Mouse (Mus musculus): ENCODE results near the gene Sh2d1a. TPM values are rescaled to one million over a fixed set of nuclear protein-coding genes. Genes with fewer than 3 reads are reported as not detected.

The Sh2d1a gene
- total and polyA plus RNA-seq, 3 experiments = not detected

DNA sequence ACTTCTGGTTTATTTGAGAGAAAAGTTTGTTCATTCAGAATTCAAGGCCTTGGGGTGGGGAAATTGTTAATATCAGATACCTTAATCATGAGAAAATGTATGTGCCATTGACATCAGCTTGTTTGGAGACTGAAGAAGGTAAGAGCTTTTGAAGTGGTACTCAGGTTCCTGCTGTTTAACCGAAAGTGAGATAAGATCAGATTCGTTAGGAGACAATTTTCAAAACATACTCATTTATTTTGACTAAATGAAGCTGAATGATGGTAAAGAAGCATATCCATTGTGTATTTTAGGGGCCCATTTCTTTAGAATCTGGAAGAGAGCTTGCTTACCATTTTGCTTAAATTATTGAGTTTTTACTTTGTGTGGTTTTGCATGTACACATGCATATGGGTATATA is 8.9 kb downstream of the Sh2d1a start:
- H3K4me1 ChIP-seq (ENCODE audit: insufficient read depth, low read depth, low read length) = no peaks in the 10 kb centered on the region
- no peak for TF ChIP-seq CTCF (IDR thresholded peaks at IDR 0.05; ENCODE audit: low read depth, low read length)
- TF ChIP-seq TAL1 (conservative IDR thresholded peaks at IDR 0.05; ENCODE audit: low read depth, low read length) = no peak
- TF ChIP-seq POLR2AphosphoS5 (IDR thresholded peaks at IDR 0.05; ENCODE audit: insufficient replicate concordance, low read depth, low read length) = no peak
- no peak for TF ChIP-seq GATA1 (IDR thresholded peaks at IDR 0.05; ENCODE audit: borderline replicate concordance, low read length)
- TF ChIP-seq GATA2 (IDR thresholded peaks at IDR 0.05; ENCODE audit: borderline replicate concordance, low read depth, low read length) = no peak
- no peaks in the 10 kb centered on the region for H3K36me3 ChIP-seq (replicated peaks)
- H3K9me3 ChIP-seq (replicated peaks) = no peaks in the 10 kb centered on the region
- ATAC-seq (ENCODE audit: extremely low read depth, insufficient number of reproducible peaks, low FRiP score, poor library complexity, severe bottlenecking) = no peak
- peaks cover 3% of the 10 kb centered on the region for H3K27me3 ChIP-seq (ENCODE audit: insufficient read depth, low read length)
- no peak for DNase-seq (ENCODE audit: low spot score)
- no peak overlapping the region for H3K4me3 ChIP-seq (ENCODE audit: low read depth, low read length)

DNA sequence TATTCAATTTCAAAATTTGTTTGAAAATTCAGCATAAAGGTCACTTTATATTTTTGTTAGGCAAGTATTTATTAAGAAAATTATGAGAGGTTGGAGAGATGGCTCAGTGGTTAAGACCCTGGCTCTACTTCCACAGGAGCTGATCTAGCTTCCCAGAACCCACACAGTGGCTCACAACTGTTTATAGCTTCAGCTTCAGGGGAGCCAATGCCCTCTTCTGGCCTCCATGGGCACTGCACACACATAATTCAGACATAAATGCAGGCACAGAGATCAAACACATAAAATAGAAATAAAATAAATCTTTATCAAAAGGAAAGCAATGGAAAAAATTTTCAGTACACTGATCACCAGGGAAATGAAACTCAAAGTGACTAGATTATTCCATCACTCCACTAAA is 10.3 kb downstream of the Sh2d1a start:
- Histone ChIP-seq H3K4me1 (ENCODE audit: insufficient read depth, low read depth, low read length) (no peaks in the 10 kb centered on the region), H3K36me3 (replicated peaks) (no peaks in the 10 kb centered on the region), H3K27me3 (ENCODE audit: insufficient read depth, low read length) (peaks cover 3% of the 10 kb centered on the region), H3K9me3 (replicated peaks) (no peaks in the 10 kb centered on the region), H3K4me3 (ENCODE audit: low read depth, low read length) (no peak overlapping the region)
- TF ChIP-seq TAL1 (conservative IDR thresholded peaks at IDR 0.05; ENCODE audit: low read depth, low read length) (no peak), GATA2 (IDR thresholded peaks at IDR 0.05; ENCODE audit: borderline replicate concordance, low read depth, low read length) (no peak), CTCF (IDR thresholded peaks at IDR 0.05; ENCODE audit: low read depth, low read length) (no peak), GATA1 (IDR thresholded peaks at IDR 0.05; ENCODE audit: borderline replicate concordance, low read length) (no peak), POLR2AphosphoS5 (IDR thresholded peaks at IDR 0.05; ENCODE audit: insufficient replicate concordance, low read depth, low read length) (no peak)
- DNase-seq (ENCODE audit: low spot score) (no peak), ATAC-seq (ENCODE audit: extremely low read depth, insufficient number of reproducible peaks, low FRiP score, poor library complexity, severe bottlenecking) (no peak)

GRCm38 (mm10) chrX:42522868-42523267 is 20.6 kb downstream of the Sh2d1a start:
- Histone ChIP-seq H3K9me3 (replicated peaks) (no peaks in the 10 kb centered on the region), H3K27me3 (ENCODE audit: insufficient read depth, low read length) (no peaks in the 10 kb centered on the region), H3K36me3 (replicated peaks) (no peaks in the 10 kb centered on the region), H3K4me3 (ENCODE audit: low read depth, low read length) (no peak overlapping the region), H3K4me1 (ENCODE audit: insufficient read depth, low read depth, low read length) (no peaks in the 10 kb centered on the region)
- no peak for DNase-seq (ENCODE audit: low spot score)
- TF ChIP-seq CTCF (IDR thresholded peaks at IDR 0.05; ENCODE audit: low read depth, low read length) (no peak), GATA2 (IDR thresholded peaks at IDR 0.05; ENCODE audit: borderline replicate concordance, low read depth, low read length) (no peak), GATA1 (IDR thresholded peaks at IDR 0.05; ENCODE audit: borderline replicate concordance, low read length) (no peak), TAL1 (conservative IDR thresholded peaks at IDR 0.05; ENCODE audit: low read depth, low read length) (no peak), POLR2AphosphoS5 (IDR thresholded peaks at IDR 0.05; ENCODE audit: insufficient replicate concordance, low read depth, low read length) (no peak)
- no peak for ATAC-seq (ENCODE audit: extremely low read depth, insufficient number of reproducible peaks, low FRiP score, poor library complexity, severe bottlenecking)

- no peak overlapping the region for H3K4me3 ChIP-seq (ENCODE audit: low read depth, low read length)
- no peaks in the 10 kb centered on the region for H3K9me3 ChIP-seq (replicated peaks)
- no peaks in the 10 kb centered on the region for H3K36me3 ChIP-seq (replicated peaks)
- no peak for DNase-seq (ENCODE audit: low spot score)
- no peaks in the 10 kb centered on the region for H3K27me3 ChIP-seq (ENCODE audit: insufficient read depth, low read length)
- no peak for ATAC-seq (ENCODE audit: extremely low read depth, insufficient number of reproducible peaks, low FRiP score, poor library complexity, severe bottlenecking)
- TF ChIP-seq CTCF (IDR thresholded peaks at IDR 0.05; ENCODE audit: low read depth, low read length) = no peak
- TF ChIP-seq POLR2AphosphoS5 (IDR thresholded peaks at IDR 0.05; ENCODE audit: insufficient replicate concordance, low read depth, low read length) = no peak
- no peak for TF ChIP-seq TAL1 (conservative IDR thresholded peaks at IDR 0.05; ENCODE audit: low read depth, low read length)
- no peak for TF ChIP-seq GATA1 (IDR thresholded peaks at IDR 0.05; ENCODE audit: borderline replicate concordance, low read length)
- no peak for TF ChIP-seq GATA2 (IDR thresholded peaks at IDR 0.05; ENCODE audit: borderline replicate concordance, low read depth, low read length)
- H3K4me1 ChIP-seq (ENCODE audit: insufficient read depth, low read depth, low read length) = no peaks in the 10 kb centered on the region
Measured at GRCm38 (mm10) chrX:42530703-42531102, 28.4 kb downstream of the Sh2d1a start.

DNA sequence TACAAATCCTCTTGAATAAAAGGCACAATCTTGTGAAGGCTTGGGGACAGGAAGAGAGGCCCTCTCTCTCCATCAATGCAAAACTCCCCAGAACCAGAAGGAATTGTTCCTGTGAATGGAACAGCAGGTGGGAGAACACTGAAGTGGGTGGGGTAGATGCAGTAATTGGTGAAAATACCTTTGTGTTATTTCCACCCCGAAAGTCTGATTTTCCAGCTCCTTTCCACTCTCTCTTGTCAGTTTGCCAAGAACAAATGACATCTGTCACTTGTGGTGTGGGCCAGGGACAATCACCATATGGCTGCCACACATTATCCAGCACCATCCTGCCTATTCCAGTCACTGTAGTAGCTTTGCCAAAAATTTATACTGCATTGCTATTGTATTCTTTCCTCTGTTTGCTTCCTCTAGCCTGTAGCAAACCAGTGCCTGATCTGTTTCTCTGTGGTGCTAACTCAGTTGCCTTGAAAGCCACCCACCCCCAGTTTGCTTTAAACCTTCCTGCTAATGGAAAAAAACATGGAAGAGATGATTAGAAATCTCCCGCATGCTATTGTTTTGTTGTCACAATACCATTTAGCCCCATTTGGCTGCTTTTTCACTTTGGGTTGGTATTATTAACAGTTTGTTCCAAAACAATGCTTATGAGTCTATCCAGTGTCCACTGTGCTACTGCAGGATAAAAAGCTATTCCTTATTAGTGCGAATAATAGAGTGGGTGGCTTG is 37.9 kb downstream of the Sh2d1a start:
- H3K4me1 ChIP-seq (ENCODE audit: insufficient read depth, low read depth, low read length) = peaks cover 2% of the 10 kb centered on the region; the same call in 1 of the 2 replicates
- no peaks in the 10 kb centered on the region for H3K27me3 ChIP-seq (ENCODE audit: insufficient read depth, low read length)
- DNase-seq (ENCODE audit: low spot score) (no peak), ATAC-seq (ENCODE audit: extremely low read depth, insufficient number of reproducible peaks, low FRiP score, poor library complexity, severe bottlenecking) (no peak)
- no peak overlapping the region; the same call in 1 of the 2 replicates for H3K4me3 ChIP-seq (ENCODE audit: low read depth, low read length)
- H3K9me3 ChIP-seq (replicated peaks) = no peaks in the 10 kb centered on the region
- TF ChIP-seq GATA2 (IDR thresholded peaks at IDR 0.05; ENCODE audit: borderline replicate concordance, low read depth, low read length) (no peak), CTCF (IDR thresholded peaks at IDR 0.05; ENCODE audit: low read depth, low read length) (no peak)
- H3K36me3 ChIP-seq (replicated peaks) = no peaks in the 10 kb centered on the region

- Histone ChIP-seq H3K4me1 (ENCODE audit: insufficient read depth, low read depth, low read length) (peaks cover 2% of the 10 kb centered on the region; the same call in 1 of the 2 replicates), H3K27me3 (ENCODE audit: insufficient read depth, low read length) (no peaks in the 10 kb centered on the region), H3K9me3 (replicated peaks) (no peaks in the 10 kb centered on the region), H3K36me3 (replicated peaks) (no peaks in the 10 kb centered on the region), H3K4me3 (ENCODE audit: low read depth, low read length) (no peak overlapping the region; the same call in 1 of the 2 replicates)
- ATAC-seq (ENCODE audit: extremely low read depth, insufficient number of reproducible peaks, low FRiP score, poor library complexity, severe bottlenecking) = peak; percentile 40
- TF ChIP-seq POLR2AphosphoS5 (IDR thresholded peaks at IDR 0.05; ENCODE audit: insufficient replicate concordance, low read depth, low read length) = no peak
- no peak for TF ChIP-seq TAL1 (conservative IDR thresholded peaks at IDR 0.05; ENCODE audit: low read depth, low read length)
- TF ChIP-seq GATA1 (IDR thresholded peaks at IDR 0.05; ENCODE audit: borderline replicate concordance, low read length) = no peak
- TF ChIP-seq GATA2 (IDR thresholded peaks at IDR 0.05; ENCODE audit: borderline replicate concordance, low read depth, low read length) = no peak
- no peak for TF ChIP-seq CTCF (IDR thresholded peaks at IDR 0.05; ENCODE audit: low read depth, low read length)
- no peak for DNase-seq (ENCODE audit: low spot score)
Measured at GRCm38 (mm10) chrX:42540756-42541053, 38.5 kb downstream of the Sh2d1a start.
